Mouse (Mus musculus) activated CD4-positive, CD25-positive, alpha-beta regulatory T cell, adult 4 months (primary cell): ENCODE measurements around the gene Shisal2a. TPM values are rescaled to one million over a fixed set of nuclear protein-coding genes. Genes with fewer than 3 reads are reported as not detected.
"Not testable (repeated sequence)": the region's sequence is repeated elsewhere in the genome, so short reads cannot be mapped to it uniquely, and the experiment has no call there.

Source experiments
- ATAC-seq: one replicate; pipeline ENCODE4 v1.8.0; 2017
- polyA plus RNA-seq, 2 experiments: library from polyadenylated mRNA; unstranded; fragments of 100-300 nt; shearing (Covaris generic); gene quantifications; one replicate each; pipeline ENCODE4 v1.2.1; 2017

The Shisal2a gene
- polyA plus RNA-seq, 2 experiments from 2014 or later = not detected

DNA sequence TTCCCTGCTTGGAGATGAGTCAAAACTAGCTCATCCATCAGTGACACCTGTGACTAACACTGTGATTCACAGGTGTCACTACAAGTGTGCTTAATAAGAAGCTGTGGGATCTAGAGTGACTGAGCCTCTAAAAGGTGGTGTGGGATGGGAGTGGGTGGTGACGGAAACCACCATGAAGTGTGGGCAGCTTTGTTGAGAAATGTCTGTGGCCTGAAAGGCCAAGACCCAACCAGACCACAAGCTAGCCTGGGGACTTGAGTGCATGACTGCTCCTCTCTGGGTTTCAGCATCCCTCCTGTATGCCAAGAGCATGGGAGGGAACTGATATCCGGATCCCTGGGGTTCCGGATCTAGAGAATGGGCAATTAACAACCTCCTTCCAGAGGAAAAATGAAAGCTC lies 11.7 kb downstream of the Shisal2a start:
- no peak for ATAC-seq

DNA sequence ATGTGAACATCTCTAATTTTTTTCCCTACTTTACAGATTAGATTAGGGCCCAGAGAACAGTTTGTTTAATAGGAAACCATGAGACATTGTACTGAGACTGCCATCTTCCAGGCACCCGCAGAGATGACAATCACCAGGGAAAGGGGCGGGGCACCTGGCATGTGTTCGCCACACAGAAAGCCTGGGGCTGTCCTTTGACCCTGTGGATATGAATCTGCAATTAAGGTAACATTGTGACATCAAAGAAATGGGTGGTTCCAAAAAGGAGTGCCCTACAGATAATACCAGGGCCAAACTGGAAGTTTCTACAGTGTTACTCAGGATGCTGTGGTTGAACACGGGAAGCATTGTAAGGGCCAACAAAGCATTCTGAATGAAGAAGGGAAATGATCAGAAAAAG lies 12.7 kb downstream of the Shisal2a start:
- ATAC-seq = no peak

GRCm38 (mm10) chr4:108369254-108369653 lies 13.9 kb downstream of the Shisal2a start:
- no peak for ATAC-seq

DNA sequence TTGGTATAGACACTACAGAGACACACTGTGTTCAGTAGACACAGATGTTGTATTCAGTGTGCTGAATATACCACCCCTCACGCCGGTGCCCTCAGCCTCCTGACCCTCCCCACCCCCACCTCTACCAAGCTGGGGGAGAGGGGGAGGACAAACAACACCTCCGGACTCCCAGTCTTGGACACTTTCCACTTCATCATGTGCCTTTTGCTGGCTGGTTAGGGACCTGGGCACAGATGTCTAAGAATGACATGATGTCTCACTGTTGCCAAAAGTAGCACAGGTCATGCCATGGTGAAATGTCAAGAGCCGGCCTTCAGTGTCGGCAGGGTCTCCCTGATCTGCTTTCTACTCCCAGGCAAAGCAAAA lies 19.1 kb downstream of the Shisal2a start:
- no peak for ATAC-seq

- ATAC-seq = no peak
Observed at GRCm38 (mm10) chr4:108363355-108364110, 19.6 kb downstream of the Shisal2a start.

DNA sequence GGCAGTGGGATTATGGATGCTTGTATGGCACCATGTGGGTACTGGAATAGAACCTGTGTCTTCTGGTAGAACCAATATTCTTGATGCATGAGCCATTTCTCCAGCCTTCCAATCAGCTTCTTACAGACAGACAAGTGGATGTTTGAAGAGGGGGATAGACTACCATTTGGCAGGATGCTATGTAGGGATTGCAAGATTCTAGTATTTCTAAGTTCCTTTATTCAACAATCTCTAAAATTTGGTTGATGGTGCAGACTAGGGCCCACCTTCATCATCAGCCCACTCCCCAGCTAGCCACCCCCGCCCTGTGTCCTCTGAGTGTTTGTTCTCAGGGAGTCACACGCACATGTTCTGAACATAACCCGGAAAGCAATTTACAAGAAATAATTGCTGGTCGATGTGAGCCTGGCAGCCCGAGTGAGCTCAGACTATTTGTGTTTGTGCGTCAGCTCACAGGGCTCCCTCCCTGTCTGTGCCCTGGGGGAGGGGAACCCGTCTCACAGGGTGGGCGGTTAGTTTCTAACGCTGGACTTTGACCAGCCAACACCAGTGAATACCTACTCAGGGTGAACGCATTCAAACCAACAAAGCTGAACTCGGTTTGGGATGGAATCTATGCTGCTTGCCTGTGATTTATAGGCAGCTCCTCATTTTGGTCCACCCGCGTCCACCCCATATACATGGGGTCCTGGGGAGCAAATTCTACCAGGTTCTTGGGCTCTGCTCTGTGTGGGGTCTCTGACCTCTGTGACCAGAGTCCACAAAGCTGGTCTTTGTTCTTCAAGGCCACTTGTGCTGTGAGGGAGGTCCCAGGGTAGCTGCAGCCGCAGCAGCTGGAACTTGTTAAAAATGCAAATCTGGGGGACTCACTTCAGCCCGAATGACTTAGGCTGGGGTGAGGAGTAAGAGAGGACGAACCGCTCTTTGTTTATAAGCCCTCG lies 20.6 kb downstream of the Shisal2a start:
- no peak for ATAC-seq

DNA sequence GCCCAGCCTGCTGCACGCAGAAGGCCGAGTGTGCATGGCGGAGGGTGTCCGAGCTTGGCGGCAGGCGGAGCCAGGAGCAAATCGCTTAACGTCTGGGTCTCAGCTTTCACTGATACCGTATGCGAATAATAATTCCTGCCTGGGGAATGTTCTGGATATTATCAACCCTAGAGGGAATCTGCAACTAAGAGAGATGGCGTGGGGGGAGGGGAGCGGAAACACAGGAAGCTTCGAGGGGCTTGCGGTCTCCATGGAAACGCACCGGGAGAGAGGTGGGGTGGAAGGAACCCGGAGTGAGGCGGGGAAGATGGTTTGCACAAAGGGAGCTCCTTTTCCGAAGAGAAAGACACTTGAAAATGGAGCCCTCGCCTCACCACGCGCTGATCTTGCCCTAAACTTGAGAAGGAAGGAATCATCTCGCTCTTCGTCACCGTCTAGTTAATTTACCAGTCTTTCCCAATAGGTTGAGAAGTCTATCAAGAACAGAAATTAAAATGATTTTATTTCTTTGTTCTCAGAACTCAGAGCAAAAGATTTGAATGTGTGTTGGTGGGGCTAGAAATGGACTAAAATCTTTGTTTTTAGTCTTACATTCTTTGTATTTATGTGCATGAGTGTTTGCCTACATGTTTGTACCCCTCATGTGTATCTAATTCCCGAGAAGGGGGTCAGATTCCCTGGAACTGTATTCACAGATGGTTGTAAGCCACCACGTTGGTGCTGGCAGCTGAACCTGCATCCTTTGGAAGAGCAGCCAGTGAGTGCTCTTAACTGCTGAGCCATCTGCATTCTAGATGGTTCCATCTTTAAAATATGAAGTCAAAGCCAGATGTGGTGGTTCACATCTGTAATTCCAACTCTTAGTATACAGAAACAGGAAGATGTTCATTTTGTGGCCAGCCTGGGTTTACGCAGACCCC lies 22.8 kb downstream of the Shisal2a start:
- ATAC-seq = no peak

DNA sequence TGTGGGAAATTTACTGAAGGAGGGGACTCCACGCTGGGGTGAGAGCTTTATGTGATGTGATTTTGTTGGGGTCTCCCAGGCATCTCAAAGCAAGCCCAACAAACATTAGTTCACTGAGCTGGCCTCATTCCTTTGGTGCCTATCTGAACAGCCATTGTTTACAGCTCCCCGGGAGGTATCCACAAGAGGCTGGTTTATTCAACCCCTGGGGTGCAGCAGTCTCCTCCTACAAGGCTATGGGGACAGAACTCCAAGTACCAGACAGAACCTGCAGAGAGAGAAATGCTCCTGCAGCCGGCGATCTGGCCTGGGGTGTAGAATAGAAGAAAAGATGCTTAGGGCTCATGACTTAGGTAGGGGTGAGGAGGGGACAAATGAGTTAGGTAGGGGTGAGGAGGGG lies 24.7 kb downstream of the Shisal2a start:
- no peak for ATAC-seq

GRCm38 (mm10) chr4:108357458-108357857 lies 25.7 kb downstream of the Shisal2a start:
- no peak for ATAC-seq

DNA sequence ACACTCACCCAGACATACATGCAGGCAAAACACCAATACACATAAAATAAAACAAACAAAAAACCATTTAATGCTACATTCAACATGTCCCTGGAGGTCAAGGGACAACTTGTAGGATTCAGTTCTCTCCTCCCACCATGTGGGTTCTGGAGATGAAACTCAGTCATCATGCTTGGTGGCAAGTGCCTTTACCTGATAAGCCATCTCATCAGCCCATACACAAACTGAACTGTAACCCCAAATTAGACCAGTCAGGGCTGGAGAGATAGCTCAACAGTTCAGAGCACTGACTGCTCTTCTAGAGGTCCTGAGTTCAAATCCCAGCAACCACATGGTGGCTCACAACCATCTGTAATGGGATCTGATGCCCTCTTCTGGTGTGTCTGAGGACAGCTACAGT lies 29.6 kb downstream of the Shisal2a start:
- ATAC-seq = not testable (repeated sequence)

- ATAC-seq = no peak
Observed at GRCm38 (mm10) chr4:108350819-108351218, 32.3 kb downstream of the Shisal2a start.

DNA sequence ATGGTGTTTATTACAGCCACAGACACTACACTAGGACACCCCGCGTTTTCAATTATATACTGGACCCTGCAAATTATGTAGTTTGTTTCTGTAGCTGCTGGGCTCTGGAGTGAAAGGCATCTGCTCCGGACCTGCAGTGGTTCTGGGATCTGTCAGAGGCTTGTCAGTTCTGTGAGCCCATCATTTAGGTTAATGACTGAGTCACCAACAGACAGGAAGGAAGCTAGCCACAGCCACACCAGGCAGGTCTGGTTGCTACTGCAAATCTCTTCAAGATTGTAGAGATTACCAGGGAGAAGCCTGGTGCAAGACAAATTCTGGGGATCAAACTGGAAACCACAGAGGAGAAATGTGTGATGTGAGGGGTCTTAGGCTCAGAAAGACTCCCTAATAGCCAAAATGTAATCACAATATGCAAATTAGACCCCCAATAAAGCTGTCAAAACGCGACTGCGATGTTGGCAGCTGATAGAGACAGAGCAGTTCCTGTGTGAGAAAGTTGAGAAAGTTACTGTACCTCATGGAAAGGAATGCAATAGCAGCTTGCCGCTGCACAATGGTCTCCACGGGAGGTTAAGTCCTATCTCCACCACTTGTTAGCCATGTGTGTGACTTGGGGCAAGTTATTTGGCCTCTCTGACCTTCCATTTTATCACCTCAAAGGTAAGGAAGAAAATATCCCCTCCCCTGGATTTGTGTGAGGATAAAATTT lies 33.2 kb downstream of the Shisal2a start:
- ATAC-seq = peak; percentile 86

GRCm38 (mm10) chr4:108349064-108349463 lies 34.1 kb downstream of the Shisal2a start:
- no peak for ATAC-seq

- no peak for ATAC-seq
Observed at GRCm38 (mm10) chr4:108348256-108348875, 34.8 kb downstream of the Shisal2a start.

- ATAC-seq = peak; percentile 16
Observed at GRCm38 (mm10) chr4:108347111-108347510, 36.0 kb downstream of the Shisal2a start.

GRCm38 (mm10) chr4:108345826-108346225 lies 37.3 kb downstream of the Shisal2a start:
- ATAC-seq = no peak

DNA sequence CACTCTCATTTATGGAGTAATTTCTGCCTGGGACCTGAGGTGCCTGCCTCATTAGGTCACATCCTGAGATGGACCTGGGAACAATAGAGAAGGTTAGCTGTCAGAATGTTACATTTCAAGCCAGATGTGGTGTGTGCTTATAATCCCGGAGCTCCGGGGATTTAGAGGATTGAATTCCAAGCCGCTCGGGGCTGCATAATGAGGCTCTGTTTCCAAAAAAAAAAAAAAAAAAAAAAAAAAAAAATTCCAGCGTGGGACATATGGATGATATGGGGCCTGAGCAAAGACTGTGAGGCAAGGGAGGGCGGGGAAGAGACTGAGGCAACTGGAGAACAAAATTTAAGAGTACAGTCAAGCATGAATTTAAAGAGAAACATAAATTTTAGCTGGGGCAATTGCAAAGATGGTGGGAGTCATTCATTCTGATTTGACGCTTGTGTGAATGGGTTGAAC lies 38.5 kb downstream of the Shisal2a start:
- ATAC-seq = no peak

DNA sequence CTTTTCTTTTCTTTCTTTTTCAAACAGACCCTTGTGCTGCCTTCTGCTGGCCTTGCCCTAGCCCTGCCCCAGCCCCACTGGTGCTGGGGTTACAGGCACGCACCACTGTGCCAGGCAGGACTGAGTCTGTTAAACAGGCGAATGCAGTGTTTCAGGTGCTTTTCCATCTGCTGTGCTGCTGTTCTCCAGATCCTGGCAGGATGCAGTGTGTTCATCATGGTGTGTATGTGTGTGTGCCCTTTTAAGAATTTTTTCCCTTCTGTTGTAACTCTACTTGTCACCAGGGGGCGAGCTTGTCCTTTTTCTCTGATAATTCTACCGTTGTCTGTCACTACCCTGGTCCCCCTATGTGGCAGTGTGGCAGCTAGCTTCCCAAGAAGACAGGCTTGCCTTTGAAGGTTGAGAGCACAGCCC lies 43.9 kb downstream of the Shisal2a start:
- peak; percentile 57 for ATAC-seq

DNA sequence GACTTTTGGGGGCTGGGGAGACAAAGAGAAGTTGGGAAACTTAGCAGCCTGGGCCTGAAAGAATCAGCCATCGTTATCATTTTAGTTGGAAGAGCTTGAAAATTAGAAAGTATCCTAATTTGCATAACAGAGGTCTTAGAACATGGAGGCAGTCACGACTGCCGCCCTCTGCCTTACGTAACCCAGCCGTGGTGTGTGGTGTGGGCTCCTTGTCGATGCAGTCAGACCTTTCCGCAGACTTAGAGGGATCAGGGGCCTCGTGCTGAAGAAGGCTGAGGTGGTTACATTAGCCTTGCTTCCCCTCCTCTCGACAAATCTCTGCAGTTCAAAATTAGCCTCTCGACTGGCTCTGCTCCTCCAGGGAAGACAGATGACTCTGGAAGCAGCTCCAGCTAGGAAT lies 44.3 kb downstream of the Shisal2a start:
- no peak for ATAC-seq

- no peak for ATAC-seq
Observed at GRCm38 (mm10) chr4:108338321-108338733, 44.8 kb downstream of the Shisal2a start.

DNA sequence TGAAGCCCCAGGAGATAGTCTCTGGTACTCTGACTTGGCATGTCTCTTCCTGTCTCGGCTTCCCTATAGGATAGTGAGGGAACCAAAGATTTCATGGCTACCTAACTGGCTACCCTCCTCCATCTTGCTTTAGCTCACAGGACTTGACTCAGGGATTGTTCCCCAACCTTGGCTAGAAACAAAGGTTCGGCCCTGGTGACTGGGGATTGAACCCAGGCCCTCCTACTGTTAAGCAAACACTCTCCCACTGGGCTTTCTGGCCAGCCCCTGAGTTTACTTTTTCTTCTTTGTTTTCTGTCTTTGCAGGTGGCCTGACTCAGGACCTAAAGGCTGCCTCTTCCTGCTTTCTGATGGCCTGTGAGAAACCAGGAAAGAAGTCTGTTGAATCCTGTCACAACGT lies 45.3 kb downstream of the Shisal2a start:
- no peak for ATAC-seq
